Mouse (Mus musculus): ENCODE data around the gene Cdk10. TPM values are rescaled to one million over a fixed set of nuclear protein-coding genes. Genes with fewer than 3 reads are reported as not detected.

Cdk10 gene
- polyA plus RNA-seq, 1 experiment, result 31.0 TPM

DNA sequence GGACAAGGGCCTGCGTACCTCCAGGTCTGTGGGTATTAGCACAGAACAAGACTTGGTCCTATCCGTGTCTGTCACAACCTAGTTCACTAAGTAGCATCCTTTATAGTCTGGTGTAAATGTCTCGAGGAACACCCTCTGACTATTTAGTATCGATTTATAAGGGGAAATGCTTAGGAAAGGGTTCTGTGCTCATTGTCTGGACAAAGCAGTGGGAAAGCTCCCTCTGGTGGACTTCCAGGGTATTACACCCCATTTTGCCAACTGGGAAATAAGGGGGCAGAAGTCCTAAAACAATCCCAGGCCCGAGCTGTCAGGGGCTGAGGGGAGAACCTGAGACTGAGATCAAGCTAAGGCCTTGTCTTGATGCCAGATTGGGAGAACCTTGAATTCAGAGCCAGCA lies 22.4 kb upstream of the Cdk10 start:
- Histone ChIP-seq H3K27me3 (ENCODE audit: control insufficient read depth, insufficient read depth, insufficient read length) (peaks cover 3% of the 10 kb centered on the region), H3K79me2 (ENCODE audit: control insufficient read depth, insufficient read depth) (no peaks in the 10 kb centered on the region), H3K36me3 (ENCODE audit: control insufficient read depth, insufficient read depth) (peaks cover 6% of the 10 kb centered on the region), H3K4me2 (ENCODE audit: low read depth) (no peak overlapping the region), H3K4me3 (no peak overlapping the region), H3ac (ENCODE audit: control insufficient read depth, insufficient read length) (no peak overlapping the region)
- no peak for TF ChIP-seq POLR2AphosphoS2 (IDR thresholded peaks at IDR 0.05; ENCODE audit: insufficient read length, low read depth)
- TF ChIP-seq MYOG (IDR thresholded peaks at IDR 0.05; ENCODE audit: control insufficient read depth in 1 of 3, insufficient read depth in 1 of 3, insufficient read length in 2 of 3, low read depth in 2 of 3), result no peak

DNA sequence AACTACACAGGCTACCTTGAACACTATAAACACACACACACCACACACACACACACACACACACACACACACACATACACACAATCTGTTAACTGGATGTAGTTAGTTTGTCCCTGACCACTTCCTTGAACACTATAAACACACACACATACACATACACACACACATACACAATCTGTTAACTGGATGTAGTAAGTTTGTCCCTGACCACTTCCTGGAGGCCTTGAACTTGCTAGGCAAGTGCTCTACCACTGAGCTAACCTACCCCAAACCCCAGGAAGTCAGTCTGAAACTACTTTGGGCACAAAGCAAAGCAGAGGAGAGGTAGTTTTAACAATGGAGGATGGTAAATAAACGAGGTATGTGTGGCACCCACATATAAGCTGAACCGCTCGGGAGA lies 21.1 kb upstream of the Cdk10 start:
- Histone ChIP-seq H3ac (ENCODE audit: control insufficient read depth, insufficient read length) (no peak overlapping the region), H3K27me3 (ENCODE audit: control insufficient read depth, insufficient read depth, insufficient read length) (peaks cover 3% of the 10 kb centered on the region), H3K4me3 (no peak overlapping the region), H3K4me2 (ENCODE audit: low read depth) (no peak overlapping the region), H3K79me2 (ENCODE audit: control insufficient read depth, insufficient read depth) (no peaks in the 10 kb centered on the region), H3K36me3 (ENCODE audit: control insufficient read depth, insufficient read depth) (peaks cover 10% of the 10 kb centered on the region)
- no peak for TF ChIP-seq TCF3 (IDR thresholded peaks at IDR 0.05; ENCODE audit: insufficient read length, low read depth)
- TF ChIP-seq CEBPB (IDR thresholded peaks at IDR 0.05; ENCODE audit: insufficient read depth, poor library complexity, severe bottlenecking), result no peak
- TF ChIP-seq REST (IDR thresholded peaks at IDR 0.05; ENCODE audit: insufficient read depth, insufficient read length), result no peak
- no peak for TF ChIP-seq MAX (IDR thresholded peaks at IDR 0.05; ENCODE audit: low read depth)
- TF ChIP-seq USF1 (IDR thresholded peaks at IDR 0.05; ENCODE audit: low read depth), result no peak

DNA sequence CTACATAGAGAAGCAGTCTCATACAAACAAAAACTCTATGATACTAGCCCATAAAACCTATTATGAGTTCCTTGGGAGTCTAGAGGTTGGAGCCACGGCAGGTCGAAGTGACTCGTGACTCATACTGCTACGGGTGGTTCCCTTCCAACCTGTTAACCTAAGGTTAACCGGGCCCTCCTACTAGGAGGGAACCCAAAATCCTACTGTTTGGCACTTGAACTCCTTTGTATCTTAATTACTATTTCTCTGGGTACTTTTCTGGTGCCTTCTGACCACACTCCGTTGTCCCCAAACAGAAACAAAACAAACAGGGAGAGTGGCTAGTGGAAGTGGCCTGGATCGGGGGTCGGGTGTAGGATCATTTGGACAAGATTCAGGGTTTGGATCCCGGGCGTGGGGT lies 12.8 kb upstream of the Cdk10 start:
- TF ChIP-seq CEBPB (IDR thresholded peaks at IDR 0.05; ENCODE audit: insufficient read depth, poor library complexity, severe bottlenecking) (no peak), MAX (IDR thresholded peaks at IDR 0.05; ENCODE audit: low read depth) (no peak), POLR2AphosphoS2 (IDR thresholded peaks at IDR 0.05; ENCODE audit: insufficient read length, low read depth) (no peak), REST (IDR thresholded peaks at IDR 0.05; ENCODE audit: insufficient read depth, insufficient read length) (no peak), MYOD1 (IDR thresholded peaks at IDR 0.05; ENCODE audit: control insufficient read depth in 1 of 3, insufficient read length in 2 of 3, low read depth in 2 of 3) (no peak), TCF12 (IDR thresholded peaks at IDR 0.05; ENCODE audit: insufficient read depth, poor library complexity, severe bottlenecking) (no peak), USF1 (IDR thresholded peaks at IDR 0.05; ENCODE audit: low read depth) (no peak), SRF (IDR thresholded peaks at IDR 0.05; ENCODE audit: control insufficient read depth, insufficient read length, low read depth) (no peak), E2F4 (IDR thresholded peaks at IDR 0.05; ENCODE audit: insufficient read depth) (no peak)
- Histone ChIP-seq H3K4me2 (ENCODE audit: low read depth) (peak overlapping the region; percentile 89), H3ac (ENCODE audit: control insufficient read depth, insufficient read length) (peak overlapping the region; percentile 63), H3K79me2 (ENCODE audit: control insufficient read depth, insufficient read depth) (peaks cover 15% of the 10 kb centered on the region), H3K4me3 (peak overlapping the region; percentile 85), H3K36me3 (ENCODE audit: control insufficient read depth, insufficient read depth) (peaks cover 15% of the 10 kb centered on the region), H3K27me3 (ENCODE audit: control insufficient read depth, insufficient read depth, insufficient read length) (no peaks in the 10 kb centered on the region)

DNA sequence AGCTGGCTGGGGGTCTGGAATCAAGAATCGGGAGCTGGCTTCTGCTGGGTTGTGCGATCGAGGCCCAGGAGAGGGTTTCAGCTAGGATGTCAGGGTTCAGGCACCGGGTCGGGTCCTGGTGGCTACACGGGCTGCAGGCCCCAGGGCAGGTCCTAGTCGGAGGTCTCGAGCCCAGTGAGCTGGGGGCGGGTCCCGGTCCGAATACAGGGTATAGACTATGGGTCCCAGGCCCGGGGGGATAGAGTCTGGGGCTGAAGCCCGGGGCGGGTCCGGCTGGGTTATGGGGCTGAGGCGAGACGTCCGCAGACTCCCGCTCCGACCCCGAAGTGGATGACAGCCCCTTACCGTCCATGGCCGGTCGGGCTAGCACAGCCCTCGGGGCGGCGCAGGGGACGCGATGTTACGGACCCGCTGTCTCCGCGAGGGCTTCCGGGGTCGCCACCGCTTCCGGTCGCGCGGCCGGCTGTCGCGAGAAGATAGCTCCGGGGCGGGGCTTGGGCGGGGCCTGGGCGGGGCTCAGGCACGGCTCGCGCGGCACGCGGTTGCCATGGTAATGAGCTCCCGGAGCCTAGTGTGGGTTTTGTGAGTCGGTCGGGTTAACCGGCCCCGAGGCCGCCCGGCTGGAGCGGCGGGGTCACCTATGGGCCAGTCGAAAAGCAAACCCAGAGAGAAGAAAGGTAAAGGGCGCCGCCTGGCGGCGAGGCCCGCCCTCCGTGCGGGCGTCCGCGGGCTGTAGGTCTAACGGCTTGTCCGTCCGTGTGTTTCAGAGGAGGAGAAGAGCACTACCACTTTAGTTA lies 12.1 kb upstream of the Cdk10 start, which contains the start of the genes Chmp1a and Spata33:
Gene Chmp1a (minus strand): TSS at position 443 of the 797 bp plus-strand sequence.
Gene Spata33 (plus strand): TSS at position 512 of the 797 bp plus-strand sequence.
- Histone ChIP-seq H3K36me3 (ENCODE audit: control insufficient read depth, insufficient read depth) (peaks cover 15% of the 10 kb centered on the region), H3K4me2 (ENCODE audit: low read depth) (peak within 1 kb of the TSS; percentile 89), H3K4me3 (peak within 1 kb of the TSS; percentile 85)

DNA sequence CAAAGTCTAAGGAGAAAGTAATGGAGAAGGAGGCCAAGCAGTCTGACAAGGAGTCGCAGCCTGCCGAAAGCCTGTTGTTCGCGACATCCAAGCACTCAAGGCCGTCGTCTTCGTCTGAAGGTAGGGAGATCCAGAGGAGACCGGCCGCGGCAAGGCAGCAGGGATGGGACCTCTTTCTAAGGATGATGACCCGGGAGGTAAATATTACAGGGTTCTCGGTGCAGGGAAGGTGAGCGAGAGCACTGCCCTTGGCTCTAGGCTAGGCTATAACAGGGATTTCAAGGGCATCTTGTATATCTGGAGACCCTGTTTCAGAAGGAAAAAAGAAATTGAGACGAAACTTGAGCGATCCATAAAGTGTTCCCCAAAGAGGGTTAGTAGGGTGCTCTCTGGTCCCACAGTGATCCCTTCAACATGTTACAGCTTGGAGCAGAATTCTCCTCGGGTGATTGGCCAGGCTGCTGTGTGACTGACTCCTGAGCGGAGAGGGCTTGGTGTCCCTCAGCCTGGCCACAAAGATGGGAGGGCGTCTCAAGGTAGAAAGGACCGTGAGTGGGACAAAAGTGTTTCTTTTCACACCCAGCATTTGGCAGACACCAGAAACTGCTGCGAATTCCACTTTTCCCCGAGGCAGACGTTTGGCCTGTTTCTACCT lies 11.4 kb upstream of the Cdk10 start:
- H3K36me3 ChIP-seq (ENCODE audit: control insufficient read depth, insufficient read depth), result peaks cover 11% of the 10 kb centered on the region
- TF ChIP-seq CEBPB (IDR thresholded peaks at IDR 0.05; ENCODE audit: insufficient read depth, poor library complexity, severe bottlenecking) (no peak), USF1 (IDR thresholded peaks at IDR 0.05; ENCODE audit: low read depth) (no peak), POLR2A (IDR thresholded peaks at IDR 0.05; ENCODE audit: insufficient read length, low read depth) (no peak)
- H3ac ChIP-seq (ENCODE audit: control insufficient read depth, insufficient read length), result peak overlapping the region; percentile 63
- peak overlapping the region; percentile 85 for H3K4me3 ChIP-seq
- H3K4me2 ChIP-seq (ENCODE audit: low read depth), result peak overlapping the region; percentile 87
- peaks cover 15% of the 10 kb centered on the region for H3K79me2 ChIP-seq (ENCODE audit: control insufficient read depth, insufficient read depth)
- H3K27me3 ChIP-seq (ENCODE audit: control insufficient read depth, insufficient read depth, insufficient read length), result no peaks in the 10 kb centered on the region

More for the DNA sequence above, 12.1 kb upstream of the Cdk10 start, which contains the start of the genes Chmp1a and Spata33:
- TF ChIP-seq MYOG (IDR thresholded peaks at IDR 0.05; ENCODE audit: control insufficient read depth in 1 of 3, insufficient read depth in 1 of 3, insufficient read length in 2 of 3, low read depth in 2 of 3), result no peak
- TF ChIP-seq POLR2AphosphoS2 (IDR thresholded peaks at IDR 0.05; ENCODE audit: insufficient read length, low read depth), result peak; percentile 92
- peak; percentile 90 for TF ChIP-seq POLR2A (IDR thresholded peaks at IDR 0.05; ENCODE audit: insufficient read length, low read depth)
- Histone ChIP-seq H3ac (ENCODE audit: control insufficient read depth, insufficient read length) (peak within 1 kb of the TSS; percentile 63), H3K27me3 (ENCODE audit: control insufficient read depth, insufficient read depth, insufficient read length) (no peaks in the 10 kb centered on the region), H3K79me2 (ENCODE audit: control insufficient read depth, insufficient read depth) (peaks cover 15% of the 10 kb centered on the region)
